ENCODE assay signal across 15 mouse cellular contexts in genomic region chr11:43901051-43901654, GRCm38 (mm10). TPM values are rescaled to one million over a fixed set of nuclear protein-coding genes. Genes with fewer than 3 reads are reported as not detected.
DNase-seq lines count a peak whose midpoint lies in the region; ATAC-seq and TF ChIP-seq lines count a peak whose summit lies in the region.
"Had no signal": no experiment of that assay in that cellular context is flagged by ENCODE, and none has a peak within 500 bp of the region (broad histone marks: within the 10 kb centered on the region; RNA-seq: fewer than 3 reads in every experiment).

Gene Adra1b, minus strand, starts transcription at chr11:43901210.

- H3K27ac ChIP-seq in left cerebral cortex, adult 2 months = no peak within 1 kb of the TSS
- H3K27ac ChIP-seq in cortical plate, adult 2 months (ENCODE audit: insufficient read depth, low read length) = no peak within 1 kb of the TSS
- no peak within 1 kb of the TSS for H3K27ac ChIP-seq in liver, embryonic 13.5 days
- H3K27ac ChIP-seq: limb, embryonic 13.5 days; midbrain, embryonic 13.5 days had no signal

- intact Hi-C loops in left cerebral cortex, adult 2 months (cut with DNase I) = no loop called here

- WGBS in liver, embryonic 13.5 days (ENCODE audit: insufficient replicate concordance) = 50% methylated on average over 6 of the region's 6 CpGs

- DNase-seq in frontal cortex, adult 2 months (ENCODE audit: extremely low spot score in 1 of 2, low spot score in 1 of 2) = no peak
- no peak for DNase-seq in frontal cortex, postnatal 10 days (ENCODE audit: low spot score in 2 of 2)
- DNase-seq in left cerebral cortex, adult 2 months (ENCODE audit: extremely low spot score in 1 of 2, low spot score in 2 of 2) = no peak
- DNase-seq in left cerebral cortex, adult 11 months (ENCODE audit: low spot score) = no peak
- DNase-seq in liver, embryonic 13.5 days = no peak
- no peak for DNase-seq in urinary bladder, adult 18-20 months (ENCODE audit: low spot score in 2 of 2)
- DNase-seq in Muller cell, postnatal 12 days (ENCODE audit: inconsistent ontology term) = no peak
- DNase-seq: adrenal gland, postnatal 36 days; embryo, embryonic 11 days; thymus, adult 18-20 months had no signal

- H3K9ac ChIP-seq in liver, embryonic 13.5 days = no peak within 1 kb of the TSS
- H3K9ac ChIP-seq: limb, embryonic 13.5 days; midbrain, embryonic 13.5 days had no signal

- peaks cover 1% of the 10 kb centered on the region; the same call in 1 of the 2 replicates for H3K4me1 ChIP-seq in cortical plate, adult 2 months (ENCODE audit: control insufficient read depth, insufficient read depth, low read length)
- H3K4me1 ChIP-seq in liver, embryonic 13.5 days (replicated peaks) = no peaks in the 10 kb centered on the region
- H3K4me1 ChIP-seq: limb, embryonic 13.5 days; midbrain, embryonic 13.5 days had no signal

- no peaks in the 10 kb centered on the region for H3K27me3 ChIP-seq in liver, embryonic 13.5 days
- H3K27me3 ChIP-seq: limb, embryonic 13.5 days; midbrain, embryonic 13.5 days had no signal

- no peak for TF ChIP-seq CTCF in left cerebral cortex, adult 2 months (IDR thresholded peaks at IDR 0.05)
- TF ChIP-seq CTCF in cortical plate, adult 2 months (IDR thresholded peaks at IDR 0.05; ENCODE audit: extremely low read depth, insufficient read depth, low read length) = no peak

- no peak for TF ChIP-seq POLR2A in cortical plate, adult 2 months (IDR thresholded peaks at IDR 0.05; ENCODE audit: extremely low read depth, insufficient read depth, low read length)

- H3K4me2 ChIP-seq in liver, embryonic 13.5 days = peak within 1 kb of the TSS; percentile 21
- H3K4me2 ChIP-seq: limb, embryonic 13.5 days; midbrain, embryonic 13.5 days had no signal

- H3K9me3 ChIP-seq in liver, embryonic 13.5 days (replicated peaks) = no peaks in the 10 kb centered on the region
- H3K9me3 ChIP-seq: limb, embryonic 13.5 days; midbrain, embryonic 13.5 days had no signal

- no peak within 1 kb of the TSS for H3K4me3 ChIP-seq in left cerebral cortex, adult 2 months
- H3K4me3 ChIP-seq in cortical plate, adult 2 months (ENCODE audit: insufficient read depth, low read length) = no peak within 1 kb of the TSS
- peak within 1 kb of the TSS; percentile 22 for H3K4me3 ChIP-seq in liver, embryonic 13.5 days (replicated peaks)
- H3K4me3 ChIP-seq: limb, embryonic 13.5 days; midbrain, embryonic 13.5 days had no signal

- ATAC-seq in liver, embryonic 13.5 days (ENCODE audit: low read depth) = no peak
- ATAC-seq: intestine, postnatal 0 days; midbrain, embryonic 13.5 days had no signal

- no peaks in the 10 kb centered on the region for H3K36me3 ChIP-seq in liver, embryonic 13.5 days
- H3K36me3 ChIP-seq: limb, embryonic 13.5 days; midbrain, embryonic 13.5 days had no signal

RNA-seq across cellular contexts. Expression of gene Adra1b, which starts in this region (rescaled TPM):
- 15.6 and 16.8 TPM in 2 replicates for polyA plus RNA-seq in frontal cortex, adult 2 months (2012; rRNA removed)
- 10 to 100 TPM; 29.9 to 31.6 TPM for total RNA-seq in left cerebral cortex, adult 2 months (2021)
- 19.8 and 19.9 TPM in 2 replicates for polyA plus RNA-seq in cortical plate, adult 2 months (2012; rRNA removed)
- polyA plus RNA-seq in liver, embryonic 13.5 days (2015; fragmentation: Nextera tagmentation; extraction: Ambion mirVana) = 2.8 and 2.9 TPM in 2 replicates
- total RNA-seq: neutrophil, adult 5-6 weeks had no signal
